Mouse (Mus musculus): Measurements from ENCODE around the gene Abr. TPM values are rescaled to one million over a fixed set of nuclear protein-coding genes. Genes with fewer than 3 reads are reported as not detected.

Gene Abr
- polyA plus RNA-seq, 1 experiment, result 54.8 TPM

DNA sequence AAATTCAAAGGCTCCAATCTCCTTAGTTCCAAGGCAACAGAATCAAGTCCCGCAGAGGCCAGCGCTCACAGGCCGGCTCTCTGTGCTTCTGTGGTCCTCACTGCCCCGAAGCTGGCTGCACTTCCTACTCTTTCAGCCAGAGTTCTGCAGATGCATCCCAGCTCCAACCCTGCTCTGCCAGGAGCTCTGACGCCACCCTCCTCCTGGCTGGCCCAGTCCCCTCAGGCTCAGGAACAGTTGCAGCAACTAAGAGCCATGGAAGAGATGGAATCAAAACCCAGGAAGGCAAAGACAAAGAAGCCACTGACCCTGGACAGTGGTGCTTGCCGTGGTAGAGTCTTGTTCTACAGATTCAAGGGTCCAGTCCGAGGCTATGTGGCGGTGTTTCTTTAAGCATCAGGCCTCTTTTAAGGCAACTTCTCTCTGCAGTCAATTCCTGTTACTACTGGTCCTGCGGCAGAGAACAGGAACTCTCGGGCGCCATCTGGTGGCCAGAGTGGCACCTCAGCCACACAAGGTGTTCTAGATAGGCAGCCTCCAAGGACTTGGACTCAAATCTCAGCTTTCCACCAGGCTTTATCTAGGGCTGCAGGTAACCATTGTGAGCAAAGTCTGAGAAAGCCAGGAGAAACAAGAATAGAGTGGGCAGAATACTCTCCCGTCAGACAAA, 44.4 kb downstream of the Abr start:
- Histone ChIP-seq H3K4me3 (replicated peaks; ENCODE audit: extremely low read depth, low read depth, low read length) (no peak overlapping the region), H3K4me1 (ENCODE audit: control insufficient read depth, insufficient read depth, low read length) (no peaks in the 10 kb centered on the region)
- peak; percentile 83 for DNase-seq
- WGBS, result 38% methylated on average over 12 of the region's 12 CpGs
- TF ChIP-seq POLR2A (IDR thresholded peaks at IDR 0.05; ENCODE audit: borderline replicate concordance, extremely low read depth, low read depth, low read length) (no peak), CTCF (IDR thresholded peaks at IDR 0.05; ENCODE audit: insufficient read depth, low read length) (peak; percentile 90)

DNA sequence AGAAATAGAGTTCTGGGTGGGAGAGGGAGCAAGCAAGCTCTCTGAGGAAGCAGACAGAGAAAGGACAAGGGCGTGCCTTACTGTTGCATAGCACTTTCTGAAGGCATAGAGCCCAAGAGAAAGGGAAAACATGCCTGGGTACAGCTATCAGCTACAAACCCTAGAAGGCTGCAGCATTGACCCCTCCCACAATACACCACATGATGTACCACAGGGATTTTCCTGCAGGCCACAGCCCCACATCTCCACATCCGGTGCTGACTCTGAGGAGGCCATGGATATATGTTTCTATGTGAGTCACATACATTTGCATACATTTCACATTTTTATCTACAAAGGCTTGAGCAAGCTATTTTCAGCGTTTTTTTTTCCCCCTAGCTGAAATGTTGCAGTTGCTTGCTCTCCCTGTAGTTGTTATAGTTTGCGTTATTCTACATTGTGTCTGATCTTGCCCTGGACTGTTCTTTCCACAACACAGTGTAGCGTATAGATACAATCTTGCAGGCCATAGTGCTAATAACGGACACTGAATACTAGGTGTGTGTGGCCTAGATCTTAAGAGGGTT, 49.2 kb downstream of the Abr start:
- Histone ChIP-seq H3K4me1 (ENCODE audit: control insufficient read depth, insufficient read depth, low read length) (no peaks in the 10 kb centered on the region), H3K4me3 (replicated peaks; ENCODE audit: extremely low read depth, low read depth, low read length) (no peak overlapping the region)
- DNase-seq, result no peak
- 85% methylated on average over 6 of the region's 6 CpGs for WGBS
- TF ChIP-seq POLR2A (IDR thresholded peaks at IDR 0.05; ENCODE audit: borderline replicate concordance, extremely low read depth, low read depth, low read length), result no peak
- no peak for TF ChIP-seq CTCF (IDR thresholded peaks at IDR 0.05; ENCODE audit: insufficient read depth, low read length)

DNA sequence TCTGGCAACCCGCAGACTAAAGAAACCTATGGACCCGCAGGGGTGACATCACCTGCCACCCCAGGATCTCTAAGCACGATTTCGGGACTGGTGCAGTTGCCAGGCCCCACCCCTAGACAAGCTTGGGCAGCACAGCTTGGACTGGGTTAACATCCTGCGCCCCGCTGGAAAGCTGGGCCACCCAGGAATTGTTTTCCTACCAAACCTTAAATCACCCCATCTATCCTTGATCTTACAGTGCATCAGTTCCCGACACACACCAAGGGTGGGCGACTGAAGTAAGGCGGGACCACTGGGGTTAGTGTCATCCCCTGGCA, 50.5 kb downstream of the Abr start:
- TF ChIP-seq POLR2A (IDR thresholded peaks at IDR 0.05; ENCODE audit: borderline replicate concordance, extremely low read depth, low read depth, low read length) (no peak), CTCF (IDR thresholded peaks at IDR 0.05; ENCODE audit: insufficient read depth, low read length) (no peak)
- no peak for DNase-seq
- whole genome bisulfite sequencing, result 15% methylated on average over 9 of the region's 9 CpGs
- no peaks in the 10 kb centered on the region for H3K4me1 ChIP-seq (ENCODE audit: control insufficient read depth, insufficient read depth, low read length)
- no peak overlapping the region for H3K4me3 ChIP-seq (replicated peaks; ENCODE audit: extremely low read depth, low read depth, low read length)

DNA sequence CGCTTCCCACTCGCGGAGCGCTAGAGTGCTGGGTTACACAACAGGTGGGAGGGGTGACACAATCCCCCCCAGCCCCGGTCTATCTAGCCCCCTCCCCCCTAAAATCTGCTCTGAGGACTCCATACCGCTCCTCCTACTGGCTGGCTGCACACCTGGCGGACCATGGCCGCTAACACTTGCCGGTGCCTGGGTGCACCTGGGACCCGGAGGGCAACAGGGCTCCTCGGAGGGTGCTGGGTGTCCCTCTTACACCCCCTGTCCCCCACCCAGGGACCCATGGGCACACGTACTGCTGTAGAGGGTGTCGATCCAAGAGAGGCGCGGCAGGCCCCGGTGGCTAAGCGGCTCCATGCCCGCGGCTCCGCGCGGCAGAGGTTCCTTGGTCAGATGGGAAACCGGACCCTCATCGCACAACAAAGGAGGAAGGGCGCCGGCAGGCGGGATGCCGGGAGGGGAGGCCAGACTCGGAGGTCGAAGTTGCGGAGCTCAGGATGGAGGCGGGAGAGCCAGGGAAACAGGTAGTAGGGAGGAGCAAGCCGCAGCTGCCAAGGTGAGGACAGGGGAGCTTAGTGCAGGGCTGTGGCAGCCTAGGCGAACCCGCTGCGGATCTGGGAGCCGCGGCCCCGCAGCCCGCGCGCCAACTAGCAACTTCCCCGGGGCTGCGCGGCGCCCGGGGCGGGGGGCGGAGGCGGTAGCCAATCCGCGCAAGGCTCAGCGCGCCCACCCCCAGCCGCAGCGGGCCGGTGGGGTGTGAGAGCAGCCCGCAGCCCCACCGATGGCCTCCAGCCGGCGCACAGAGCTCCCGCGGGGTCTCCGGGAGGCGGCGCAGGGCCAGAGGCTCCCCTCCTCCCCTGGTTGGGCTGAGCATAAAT, 51.1 kb downstream of the Abr start:
- Histone ChIP-seq H3K4me1 (ENCODE audit: control insufficient read depth, insufficient read depth, low read length) (no peaks in the 10 kb centered on the region), H3K4me3 (replicated peaks; ENCODE audit: extremely low read depth, low read depth, low read length) (peak overlapping the region; percentile 26)
- peak; percentile 16 for DNase-seq
- 2% methylated on average over 56 of the region's 66 CpGs for WGBS
- TF ChIP-seq POLR2A (IDR thresholded peaks at IDR 0.05; ENCODE audit: borderline replicate concordance, extremely low read depth, low read depth, low read length), result no peak
- TF ChIP-seq CTCF (IDR thresholded peaks at IDR 0.05; ENCODE audit: insufficient read depth, low read length), result no peak

DNA sequence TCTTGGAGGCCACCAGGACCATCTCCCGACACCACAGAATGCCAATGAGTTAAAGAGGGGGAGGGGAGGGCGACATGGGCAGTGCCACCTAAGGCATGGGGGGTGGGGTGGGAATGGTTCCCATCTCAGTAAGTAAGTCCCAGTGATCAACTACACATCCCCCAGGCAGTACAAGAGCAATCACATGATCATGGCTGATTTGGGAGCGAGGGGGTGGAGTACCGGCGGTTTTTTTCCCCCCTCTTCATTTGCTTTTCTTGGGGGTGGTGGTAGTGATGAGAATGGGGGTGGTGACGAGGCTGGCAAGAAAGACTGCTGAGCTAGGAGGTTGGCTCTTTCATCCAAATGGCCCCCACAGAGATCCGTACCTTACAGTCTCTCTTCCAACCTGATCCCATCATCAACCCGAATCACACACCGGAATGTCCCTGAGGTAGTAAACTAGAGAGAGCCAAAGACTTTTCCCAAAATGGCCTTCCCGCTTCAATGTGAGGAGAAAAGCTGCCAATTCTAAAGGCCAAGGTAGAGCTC, 51.8 kb downstream of the Abr start:
- whole genome bisulfite sequencing, result 45% methylated on average over 10 of the region's 10 CpGs
- no peak for TF ChIP-seq CTCF (IDR thresholded peaks at IDR 0.05; ENCODE audit: insufficient read depth, low read length)
- no peak for TF ChIP-seq POLR2A (IDR thresholded peaks at IDR 0.05; ENCODE audit: borderline replicate concordance, extremely low read depth, low read depth, low read length)
- no peak for DNase-seq
- H3K4me3 ChIP-seq (replicated peaks; ENCODE audit: extremely low read depth, low read depth, low read length), result no peak overlapping the region
- H3K4me1 ChIP-seq (ENCODE audit: control insufficient read depth, insufficient read depth, low read length), result no peaks in the 10 kb centered on the region

- WGBS, result 63% methylated on average over 3 of the region's 3 CpGs
- no peak overlapping the region for H3K4me3 ChIP-seq (replicated peaks; ENCODE audit: extremely low read depth, low read depth, low read length)
- H3K4me1 ChIP-seq (ENCODE audit: control insufficient read depth, insufficient read depth, low read length), result no peaks in the 10 kb centered on the region
- no peak for TF ChIP-seq POLR2A (IDR thresholded peaks at IDR 0.05; ENCODE audit: borderline replicate concordance, extremely low read depth, low read depth, low read length)
- TF ChIP-seq CTCF (IDR thresholded peaks at IDR 0.05; ENCODE audit: insufficient read depth, low read length), result no peak
- no peak for DNase-seq
These were observed 52.7 kb downstream of the Abr start for GRCm38 (mm10) chr11:76569436-76569835.

DNA sequence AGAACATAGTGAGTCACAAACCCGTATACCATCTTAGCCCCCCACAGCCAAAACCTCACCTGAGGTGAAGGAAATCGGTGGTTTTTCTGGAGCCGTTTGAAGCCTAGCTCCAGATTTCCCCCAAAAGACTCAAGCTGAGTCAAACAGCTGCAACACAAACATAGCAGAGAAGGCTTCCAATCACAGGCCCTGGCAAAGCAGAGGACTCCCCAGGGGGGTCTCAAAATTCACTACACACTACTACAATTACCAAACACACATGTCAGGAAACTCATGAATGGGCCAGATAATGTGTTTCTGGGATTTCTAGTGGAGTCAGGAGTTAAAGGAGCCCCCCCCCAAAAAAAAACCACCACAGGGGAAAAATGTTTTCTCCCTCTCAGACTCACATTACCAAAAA, 56.0 kb downstream of the Abr start:
- no peak for TF ChIP-seq CTCF (IDR thresholded peaks at IDR 0.05; ENCODE audit: insufficient read depth, low read length)
- TF ChIP-seq POLR2A (IDR thresholded peaks at IDR 0.05; ENCODE audit: borderline replicate concordance, extremely low read depth, low read depth, low read length), result no peak
- 55% methylated on average over 3 of the region's 3 CpGs for WGBS
- H3K4me3 ChIP-seq (replicated peaks; ENCODE audit: extremely low read depth, low read depth, low read length), result no peak overlapping the region
- DNase-seq, result no peak
- no peaks in the 10 kb centered on the region for H3K4me1 ChIP-seq (ENCODE audit: control insufficient read depth, insufficient read depth, low read length)

DNA sequence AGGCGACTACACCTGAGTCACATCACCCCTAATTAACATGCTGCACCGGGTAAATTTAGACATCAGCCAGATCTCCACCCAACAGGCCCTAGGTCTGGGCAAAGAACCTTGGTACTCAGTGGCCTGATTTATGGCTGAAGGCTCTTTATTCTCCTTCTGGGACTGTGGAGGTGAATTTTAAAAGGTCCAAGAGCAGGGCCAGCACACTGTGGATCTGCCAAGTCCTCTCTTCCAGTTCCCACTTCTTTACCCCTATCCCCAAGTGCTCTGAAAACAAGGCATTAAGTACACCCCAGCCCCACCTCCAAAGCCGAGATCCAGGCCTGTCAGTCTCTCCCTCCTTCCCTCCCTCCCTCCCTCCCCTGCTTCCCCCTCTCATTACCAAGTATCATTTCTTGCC, 59.5 kb downstream of the Abr start:
- TF ChIP-seq POLR2A (IDR thresholded peaks at IDR 0.05; ENCODE audit: borderline replicate concordance, extremely low read depth, low read depth, low read length), result no peak
- no peak for TF ChIP-seq CTCF (IDR thresholded peaks at IDR 0.05; ENCODE audit: insufficient read depth, low read length)
- H3K4me3 ChIP-seq (replicated peaks; ENCODE audit: extremely low read depth, low read depth, low read length), result no peak overlapping the region
- no peaks in the 10 kb centered on the region for H3K4me1 ChIP-seq (ENCODE audit: control insufficient read depth, insufficient read depth, low read length)
- 57% methylated on average over 3 of the region's 3 CpGs for WGBS
- DNase-seq, result no peak

GRCm38 (mm10) chr11:76562165-76562564, 59.9 kb downstream of the Abr start:
- WGBS, result 65% methylated on average over 4 of the region's 4 CpGs

More at GRCm38 (mm10) chr11:76562165-76562564, 59.9 kb downstream of the Abr start:
- H3K4me1 ChIP-seq (ENCODE audit: control insufficient read depth, insufficient read depth, low read length), result no peaks in the 10 kb centered on the region
- DNase-seq, result no peak
- H3K4me3 ChIP-seq (replicated peaks; ENCODE audit: extremely low read depth, low read depth, low read length), result no peak overlapping the region
- TF ChIP-seq CTCF (IDR thresholded peaks at IDR 0.05; ENCODE audit: insufficient read depth, low read length) (no peak), POLR2A (IDR thresholded peaks at IDR 0.05; ENCODE audit: borderline replicate concordance, extremely low read depth, low read depth, low read length) (no peak)
